Mouse (Mus musculus): Measurements from ENCODE around the gene Dlg2. TPM values are rescaled to one million over a fixed set of nuclear protein-coding genes. Genes with fewer than 3 reads are reported as not detected.
A peak's percentile ranks its signal among the peaks of the same experiment; 100 is the strongest.

The Dlg2 gene
- polyA plus RNA-seq, 1 experiment from 2014 or later, result 1.3 TPM

DNA sequence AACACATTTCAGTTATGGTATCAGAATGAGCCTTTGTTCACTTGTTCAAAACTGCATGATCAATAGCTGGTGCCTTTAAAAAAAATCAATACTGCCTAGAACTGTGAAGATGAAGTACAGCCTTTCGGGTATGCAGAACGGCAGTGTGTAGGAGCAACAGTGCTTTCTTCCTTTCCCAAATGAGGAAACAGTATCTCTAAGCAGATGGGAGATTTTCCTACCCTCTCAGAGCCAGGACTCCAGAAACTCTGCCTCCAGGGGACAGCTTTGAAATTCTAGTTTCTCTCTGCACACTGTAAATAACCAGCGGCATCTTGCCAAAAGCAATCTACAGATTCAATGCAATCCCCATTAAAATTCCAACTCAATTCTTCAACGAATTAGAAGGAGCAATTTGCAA lies 1801.2 kb downstream of the Dlg2 start:
- Histone ChIP-seq H3K9me3 (no peaks in the 10 kb centered on the region), H3K4me1 (peaks cover 21% of the 10 kb centered on the region), H3K27me3 (replicated peaks; ENCODE audit: low read depth, poor library complexity, severe bottlenecking) (no peaks in the 10 kb centered on the region), H3K4me3 (no peak overlapping the region), H3K27ac (replicated peaks) (no peak overlapping the region), H3K36me3 (replicated peaks) (no peaks in the 10 kb centered on the region)
- no peak for DNase-seq (ENCODE audit: low spot score)
- WGBS, result 67% methylated on average over 4 of the region's 4 CpGs

DNA sequence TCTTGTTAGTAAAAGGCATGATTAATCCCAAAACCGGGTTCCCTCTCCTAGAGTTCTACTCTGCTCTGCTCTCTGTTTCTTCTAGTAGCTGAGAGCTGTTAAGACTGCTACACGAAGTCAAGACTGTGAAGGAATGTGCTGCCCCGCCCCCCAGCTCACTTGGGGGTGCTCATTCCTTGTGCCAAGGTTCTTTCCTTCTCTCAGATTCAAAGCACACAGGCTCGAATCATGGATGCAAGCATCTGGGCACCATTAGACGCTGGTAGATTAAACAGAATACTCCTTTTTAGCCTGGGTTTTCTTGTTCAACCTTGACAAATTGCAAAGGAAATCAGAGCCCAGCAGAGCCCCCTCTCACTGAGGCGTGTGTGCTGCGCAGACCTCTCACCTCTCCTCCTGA lies 1804.5 kb downstream of the Dlg2 start:
- Histone ChIP-seq H3K36me3 (replicated peaks) (no peaks in the 10 kb centered on the region), H3K9me3 (no peaks in the 10 kb centered on the region), H3K27me3 (replicated peaks; ENCODE audit: low read depth, poor library complexity, severe bottlenecking) (no peaks in the 10 kb centered on the region), H3K4me3 (no peak overlapping the region), H3K27ac (replicated peaks) (peak overlapping the region; percentile 48; the same call in 1 of the 2 replicates), H3K4me1 (peaks cover 24% of the 10 kb centered on the region)
- DNase-seq (ENCODE audit: low spot score), result peak; percentile 74
- 18% methylated on average over 7 of the region's 7 CpGs for WGBS

DNA sequence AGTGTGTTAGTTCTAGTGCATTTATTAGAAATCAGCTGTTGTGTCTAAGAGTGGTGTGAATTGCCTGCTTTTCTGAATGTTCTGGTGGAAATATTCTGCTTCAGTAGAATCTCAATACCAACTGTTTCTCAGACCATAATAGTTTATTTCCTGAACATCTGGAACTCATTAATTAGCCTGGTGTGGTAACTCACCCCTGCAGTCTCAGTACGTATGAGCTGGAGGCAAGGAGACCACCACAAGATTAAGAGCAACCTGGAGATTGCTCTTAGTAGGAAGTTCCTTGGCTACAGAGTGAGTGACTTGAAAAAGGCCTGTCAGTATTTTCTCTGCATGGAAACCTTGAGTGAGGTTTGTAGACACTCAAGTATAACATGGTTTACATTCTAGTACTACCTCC lies 1810.6 kb downstream of the Dlg2 start:
- H3K4me1 ChIP-seq, result peaks cover 17% of the 10 kb centered on the region
- no peak overlapping the region for H3K4me3 ChIP-seq
- no peaks in the 10 kb centered on the region for H3K36me3 ChIP-seq (replicated peaks)
- WGBS, result 26% methylated on average over 1 of the region's 1 CpGs
- H3K27ac ChIP-seq (replicated peaks), result no peak overlapping the region
- no peaks in the 10 kb centered on the region for H3K27me3 ChIP-seq (replicated peaks; ENCODE audit: low read depth, poor library complexity, severe bottlenecking)
- no peaks in the 10 kb centered on the region for H3K9me3 ChIP-seq
- DNase-seq (ENCODE audit: low spot score), result no peak

DNA sequence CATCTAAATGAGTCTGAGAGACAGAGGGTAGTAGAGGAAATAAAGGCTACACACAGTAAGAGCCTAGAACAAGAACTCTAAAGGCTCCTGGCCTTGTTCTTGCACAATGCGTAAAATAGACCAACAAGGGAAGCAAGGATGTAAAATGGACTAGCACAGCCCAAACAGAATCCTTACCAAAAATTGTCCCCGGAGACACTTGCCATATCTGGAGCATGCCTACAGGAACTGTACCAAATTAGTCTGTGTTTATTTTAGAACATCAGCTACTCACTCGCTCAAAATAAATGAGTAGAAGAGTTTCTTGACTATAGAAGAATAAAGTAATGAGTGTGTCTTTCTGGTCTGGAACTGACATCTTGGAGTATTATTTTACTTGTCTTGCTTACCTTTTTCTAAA lies 1812.3 kb downstream of the Dlg2 start:
- Histone ChIP-seq H3K4me3 (no peak overlapping the region), H3K9me3 (no peaks in the 10 kb centered on the region), H3K36me3 (replicated peaks) (no peaks in the 10 kb centered on the region), H3K27ac (replicated peaks) (no peak overlapping the region), H3K27me3 (replicated peaks; ENCODE audit: low read depth, poor library complexity, severe bottlenecking) (no peaks in the 10 kb centered on the region), H3K4me1 (peaks cover 8% of the 10 kb centered on the region)
- no peak for DNase-seq (ENCODE audit: low spot score)
- WGBS, result 83% methylated on average over 3 of the region's 3 CpGs

DNA sequence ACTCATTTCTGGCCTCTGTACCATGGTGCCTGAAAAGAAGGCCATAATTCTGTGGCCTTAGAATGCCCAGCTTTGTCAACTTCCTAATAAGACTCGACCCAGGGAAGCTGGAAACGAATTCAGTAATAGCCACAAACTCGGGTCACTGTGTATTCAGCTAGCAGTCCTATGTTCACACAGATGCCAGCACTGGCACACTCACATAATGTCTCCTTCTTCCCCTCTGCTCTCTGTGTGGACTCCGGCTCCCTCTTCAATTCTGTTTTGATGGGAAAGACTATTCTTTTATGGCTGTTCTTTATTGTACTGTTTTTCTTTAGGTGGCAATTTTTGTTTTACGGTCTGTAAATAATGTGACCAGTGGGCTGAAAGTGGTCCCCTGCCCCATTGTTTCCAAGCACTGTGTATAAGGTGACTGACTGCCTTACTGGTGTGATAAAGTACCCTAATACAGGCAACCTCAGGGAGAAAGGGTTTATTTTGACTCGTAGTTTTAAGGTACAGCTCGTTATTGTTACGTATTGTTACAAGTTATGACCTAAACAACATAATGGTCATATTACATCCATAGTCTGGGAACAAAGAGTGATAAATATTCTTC lies 1816.5 kb downstream of the Dlg2 start:
- Histone ChIP-seq H3K9me3 (no peaks in the 10 kb centered on the region), H3K27ac (replicated peaks) (no peak overlapping the region), H3K36me3 (replicated peaks) (no peaks in the 10 kb centered on the region), H3K4me3 (no peak overlapping the region), H3K4me1 (no peaks in the 10 kb centered on the region; the same call in 1 of the 2 replicates), H3K27me3 (replicated peaks; ENCODE audit: low read depth, poor library complexity, severe bottlenecking) (no peaks in the 10 kb centered on the region)
- no peak for DNase-seq (ENCODE audit: low spot score)
- WGBS, result 86% methylated on average over 8 of the region's 8 CpGs

DNA sequence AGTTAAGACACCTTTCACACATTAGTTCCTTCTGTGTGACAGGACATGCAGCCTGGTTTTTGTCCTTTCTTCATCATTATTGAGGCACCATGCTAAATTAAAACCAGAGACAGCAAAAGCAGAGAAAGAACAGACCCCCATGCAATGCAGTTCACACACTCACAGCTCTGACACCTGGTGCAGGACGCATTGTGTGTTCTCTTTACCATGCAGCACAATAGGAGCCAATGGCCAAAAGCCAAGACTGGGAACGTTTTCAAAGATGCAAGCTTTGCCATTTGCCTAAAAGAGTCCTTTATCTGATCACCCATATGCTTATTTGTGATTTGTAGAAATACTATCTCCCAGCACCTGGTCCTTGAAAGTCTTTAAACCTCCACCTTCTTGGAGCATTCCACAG lies 1824.6 kb downstream of the Dlg2 start:
- H3K27me3 ChIP-seq (replicated peaks; ENCODE audit: low read depth, poor library complexity, severe bottlenecking), result no peaks in the 10 kb centered on the region
- H3K36me3 ChIP-seq (replicated peaks), result no peaks in the 10 kb centered on the region
- no peak for DNase-seq (ENCODE audit: low spot score)
- 68% methylated on average over 2 of the region's 2 CpGs for WGBS
- no peaks in the 10 kb centered on the region for H3K9me3 ChIP-seq
- H3K4me3 ChIP-seq, result no peak overlapping the region
- no peaks in the 10 kb centered on the region for H3K4me1 ChIP-seq
- no peak overlapping the region for H3K27ac ChIP-seq (replicated peaks)

DNA sequence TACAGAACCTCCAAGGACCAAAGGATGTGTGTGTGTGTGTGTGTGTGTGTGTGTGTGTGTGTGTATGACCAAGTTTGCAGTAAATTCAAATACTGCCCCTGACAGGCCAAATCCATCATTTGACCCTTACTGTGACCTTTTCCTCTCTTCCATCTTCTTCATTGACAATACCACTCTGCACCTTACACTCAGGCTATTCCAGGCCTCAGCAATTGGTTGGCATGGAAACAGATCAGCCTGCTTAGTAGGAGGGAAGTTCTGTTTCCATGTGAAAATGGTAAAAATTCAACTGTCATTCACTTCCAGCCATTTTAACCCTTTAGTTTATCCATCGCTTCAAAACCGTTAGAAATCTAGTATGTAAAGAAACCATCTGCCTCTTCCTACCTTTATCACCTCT lies 1831.2 kb downstream of the Dlg2 start:
- no peaks in the 10 kb centered on the region for H3K36me3 ChIP-seq (replicated peaks)
- WGBS, result 93% methylated on average over 2 of the region's 2 CpGs
- no peak for DNase-seq (ENCODE audit: low spot score)
- H3K27ac ChIP-seq (replicated peaks), result no peak overlapping the region
- H3K4me3 ChIP-seq, result no peak overlapping the region
- no peaks in the 10 kb centered on the region for H3K27me3 ChIP-seq (replicated peaks; ENCODE audit: low read depth, poor library complexity, severe bottlenecking)
- H3K9me3 ChIP-seq, result no peaks in the 10 kb centered on the region
- no peaks in the 10 kb centered on the region for H3K4me1 ChIP-seq

DNA sequence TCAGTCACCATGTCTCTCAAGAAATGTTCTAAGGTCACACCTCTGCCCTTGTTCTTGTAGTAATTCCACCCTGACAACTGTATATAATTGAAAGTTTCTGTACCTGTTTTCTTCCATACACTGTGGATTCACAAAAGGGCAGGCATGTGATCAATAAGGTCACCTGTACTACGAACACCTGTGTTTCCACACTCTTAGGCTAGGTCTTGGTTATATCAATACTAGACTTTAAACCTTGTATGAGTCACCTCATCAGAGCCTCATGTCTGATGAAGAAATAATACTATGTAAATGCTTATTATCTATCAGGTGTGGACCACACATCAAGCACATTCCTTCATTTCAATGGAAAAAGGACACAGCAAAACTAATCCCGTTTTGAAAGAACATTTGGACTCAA lies 1831.7 kb downstream of the Dlg2 start:
- 80% methylated on average over 2 of the region's 2 CpGs for WGBS
- no peaks in the 10 kb centered on the region for H3K36me3 ChIP-seq (replicated peaks)
- no peaks in the 10 kb centered on the region for H3K27me3 ChIP-seq (replicated peaks; ENCODE audit: low read depth, poor library complexity, severe bottlenecking)
- no peaks in the 10 kb centered on the region for H3K9me3 ChIP-seq
- H3K4me3 ChIP-seq, result no peak overlapping the region
- no peaks in the 10 kb centered on the region for H3K4me1 ChIP-seq
- H3K27ac ChIP-seq (replicated peaks), result no peak overlapping the region
- no peak for DNase-seq (ENCODE audit: low spot score)

DNA sequence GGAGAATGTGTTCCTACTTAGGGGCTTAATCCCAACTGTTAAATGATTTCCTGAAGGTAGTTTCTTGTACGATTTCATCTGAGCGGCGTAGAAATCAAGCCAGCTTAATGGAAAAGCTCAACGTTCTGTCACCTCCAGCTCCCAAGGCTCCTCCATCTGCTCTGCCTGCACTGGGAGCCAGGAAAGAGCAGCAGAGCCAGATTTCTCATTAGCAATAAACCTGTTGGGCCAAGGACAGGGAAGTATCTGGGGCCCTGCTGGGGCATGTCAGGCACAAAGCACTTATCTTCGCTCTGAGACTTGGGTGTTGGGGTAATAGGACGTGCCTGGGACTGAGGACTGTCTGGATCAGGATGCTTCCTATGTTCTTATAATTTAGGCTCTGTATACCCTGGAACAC lies 1839.9 kb downstream of the Dlg2 start:
- DNase-seq (ENCODE audit: low spot score), result no peak
- Histone ChIP-seq H3K4me1 (no peaks in the 10 kb centered on the region), H3K4me3 (no peak overlapping the region), H3K27me3 (replicated peaks; ENCODE audit: low read depth, poor library complexity, severe bottlenecking) (no peaks in the 10 kb centered on the region), H3K36me3 (replicated peaks) (no peaks in the 10 kb centered on the region), H3K9me3 (no peaks in the 10 kb centered on the region), H3K27ac (replicated peaks) (no peak overlapping the region)
- 87% methylated on average over 6 of the region's 6 CpGs for WGBS

DNA sequence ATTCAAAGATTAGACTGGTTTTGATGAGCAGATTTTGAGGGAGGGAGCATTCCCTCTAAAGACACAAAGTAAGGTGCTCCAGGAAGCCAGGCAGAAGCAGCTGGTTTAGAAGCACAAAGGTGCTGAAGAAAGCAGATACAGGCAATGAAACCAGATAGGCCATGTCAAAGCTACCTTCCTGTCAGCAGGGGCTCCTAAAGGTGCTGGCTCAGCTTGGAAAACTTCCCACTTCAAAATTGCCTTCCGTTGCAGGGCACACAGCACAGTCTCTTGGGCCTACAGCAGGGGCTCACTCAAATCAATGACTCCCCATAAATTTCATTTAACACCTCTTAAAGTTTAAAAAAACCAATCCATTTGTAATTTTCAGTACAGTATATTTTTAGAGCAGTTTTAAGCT lies 1843.0 kb downstream of the Dlg2 start:
- Histone ChIP-seq H3K4me3 (no peak overlapping the region), H3K36me3 (replicated peaks) (no peaks in the 10 kb centered on the region), H3K4me1 (no peaks in the 10 kb centered on the region), H3K27ac (replicated peaks) (no peak overlapping the region), H3K9me3 (no peaks in the 10 kb centered on the region), H3K27me3 (replicated peaks; ENCODE audit: low read depth, poor library complexity, severe bottlenecking) (no peaks in the 10 kb centered on the region)
- no peak for DNase-seq (ENCODE audit: low spot score)
- WGBS, result 81% methylated on average over 1 of the region's 1 CpGs

DNA sequence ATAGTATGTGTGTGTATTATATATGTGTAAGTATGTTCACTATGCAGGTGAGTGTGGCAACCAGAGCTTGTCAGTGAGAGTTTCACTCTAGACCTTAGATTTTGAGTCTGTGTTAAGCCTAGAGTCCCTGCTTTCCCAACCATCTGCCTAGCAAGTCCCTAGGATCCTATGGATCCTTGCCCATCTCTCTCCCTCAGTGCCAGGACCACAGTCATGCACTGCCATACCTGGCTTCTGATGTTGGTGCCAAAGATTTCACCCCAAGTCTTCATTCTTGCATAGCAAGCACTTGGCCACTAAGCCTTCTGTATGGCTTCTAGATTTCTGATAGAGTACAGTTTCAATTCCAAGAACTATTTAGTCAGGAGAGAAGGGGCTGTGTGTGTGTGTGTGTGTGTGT lies 1843.7 kb downstream of the Dlg2 start:
- no peak for DNase-seq (ENCODE audit: low spot score)
- Histone ChIP-seq H3K36me3 (replicated peaks) (no peaks in the 10 kb centered on the region), H3K9me3 (no peaks in the 10 kb centered on the region), H3K27me3 (replicated peaks; ENCODE audit: low read depth, poor library complexity, severe bottlenecking) (no peaks in the 10 kb centered on the region), H3K27ac (replicated peaks) (no peak overlapping the region), H3K4me1 (no peaks in the 10 kb centered on the region), H3K4me3 (no peak overlapping the region)

DNA sequence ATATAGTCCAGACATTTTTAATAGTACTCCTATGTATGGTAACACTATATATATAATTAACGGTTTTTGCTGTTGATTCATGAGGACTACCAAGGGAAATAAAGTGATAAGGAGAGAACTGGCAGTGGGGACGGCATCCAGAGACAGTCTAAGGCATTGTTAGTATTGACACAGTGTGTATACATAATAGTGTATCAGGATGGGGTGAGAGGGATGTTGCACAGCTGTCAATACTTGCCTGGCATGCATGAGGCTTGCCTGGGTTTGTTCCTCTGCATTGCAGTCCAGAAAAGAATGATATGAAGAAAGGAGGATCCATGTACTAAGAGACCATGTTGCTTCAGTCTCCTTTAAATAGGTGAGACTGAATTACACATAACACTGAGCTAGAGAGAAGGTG lies 1845.3 kb downstream of the Dlg2 start:
- DNase-seq (ENCODE audit: low spot score), result no peak
- H3K4me3 ChIP-seq, result no peak overlapping the region
- no peaks in the 10 kb centered on the region for H3K9me3 ChIP-seq
- no peak overlapping the region for H3K27ac ChIP-seq (replicated peaks)
- WGBS, result 85% methylated on average over 2 of the region's 2 CpGs
- no peaks in the 10 kb centered on the region for H3K36me3 ChIP-seq (replicated peaks)
- H3K4me1 ChIP-seq, result no peaks in the 10 kb centered on the region
- no peaks in the 10 kb centered on the region for H3K27me3 ChIP-seq (replicated peaks; ENCODE audit: low read depth, poor library complexity, severe bottlenecking)

DNA sequence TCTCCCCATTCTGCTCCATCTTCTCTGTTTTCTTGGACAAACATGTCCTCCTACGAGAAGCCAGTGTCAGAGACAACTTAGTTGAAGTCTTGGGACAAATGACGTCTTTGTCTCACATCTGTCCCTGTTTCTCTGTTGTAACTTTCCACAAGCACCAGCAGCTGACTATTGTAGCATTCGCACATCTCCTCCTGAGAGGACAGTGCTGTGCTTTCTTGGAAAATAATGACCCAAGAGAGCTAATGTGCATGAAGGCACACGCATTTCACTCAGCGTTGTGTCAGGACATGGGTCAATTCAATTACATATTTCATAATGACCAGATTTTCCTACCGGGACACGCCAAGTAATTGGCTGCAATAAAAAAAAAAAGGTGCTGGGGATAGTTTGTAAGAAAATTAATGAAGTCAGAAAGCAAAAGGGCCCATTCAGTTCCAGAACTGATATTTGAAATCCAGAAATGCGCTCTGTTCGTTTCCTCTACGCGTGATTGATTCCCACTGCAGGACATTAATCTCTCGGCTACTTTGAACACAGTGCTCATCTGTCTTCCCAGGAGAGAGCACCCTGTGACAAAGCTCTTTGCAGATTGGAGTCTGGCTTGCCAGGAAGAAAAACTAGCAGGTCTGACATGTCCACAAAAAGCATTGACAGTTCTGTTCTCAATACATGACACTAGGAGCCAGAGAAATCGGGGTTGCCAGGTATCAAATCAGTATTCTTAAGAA lies 1846.0 kb downstream of the Dlg2 start:
- Histone ChIP-seq H3K4me1 (no peaks in the 10 kb centered on the region), H3K36me3 (replicated peaks) (no peaks in the 10 kb centered on the region), H3K4me3 (no peak overlapping the region), H3K27ac (replicated peaks) (no peak overlapping the region), H3K9me3 (no peaks in the 10 kb centered on the region), H3K27me3 (replicated peaks; ENCODE audit: low read depth, poor library complexity, severe bottlenecking) (no peaks in the 10 kb centered on the region)
- 76% methylated on average over 13 of the region's 13 CpGs for WGBS
- no peak for DNase-seq (ENCODE audit: low spot score)

Data from embryonic facial prominence, embryonic 10.5 days (tissue).